Mouse (Mus musculus) brain, embryonic 14.5 days (tissue): ENCODE data around the gene Pusl1.

Experiments
- CTCF ChIP-seq: fragments of 200-500 bp; IDR thresholded peaks from 2 replicates; pipeline ENCODE4 v1.5.1; 2012; ENCODE audit warnings: inconsistent platforms, mild to moderate bottlenecking, moderate library complexity, borderline replicate concordance; ENCODE audit not compliant: insufficient read depth, insufficient read length; ENCODE audit errors: extremely low read depth
- POLR2A ChIP-seq: fragments of 200-500 bp; IDR thresholded peaks from 2 replicates; pipeline ENCODE4 v1.6.1; 2012; ENCODE audit warnings: mild to moderate bottlenecking, inconsistent platforms, borderline replicate concordance; ENCODE audit not compliant: poor library complexity, insufficient read depth, insufficient read length, severe bottlenecking; ENCODE audit errors: extremely low read depth

GRCm38 (mm10) chr4:155907003-155907402 lies 15.4 kb upstream of the Pusl1 start:
- TF ChIP-seq CTCF (no peak), POLR2A (no peak)
